Comparison of ENCODE assay signal across 9 mouse cellular contexts in the genomic region with DNA sequence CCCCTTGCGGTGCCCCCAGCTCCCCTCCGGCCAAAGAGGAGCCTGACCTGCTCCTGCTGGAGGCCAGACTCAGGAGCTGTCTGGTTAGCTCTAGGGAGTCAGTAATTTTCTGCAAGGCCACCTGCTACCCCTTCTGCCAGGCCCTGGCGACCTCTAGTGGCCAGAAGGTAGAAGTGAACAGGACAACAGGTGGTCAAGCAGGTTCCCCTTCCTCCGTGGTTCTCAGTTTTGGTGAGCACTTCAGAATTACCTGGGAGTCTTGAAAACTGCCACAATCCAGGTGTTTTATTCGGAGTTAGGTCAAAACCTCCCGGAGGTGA. TPM values are rescaled to one million over a fixed set of nuclear protein-coding genes. Genes with fewer than 3 reads are reported as not detected.
DNase-seq lines count a peak whose midpoint lies in the region; ATAC-seq lines count a peak whose summit lies in the region.
"Had no signal": no experiment of that assay in that cellular context is flagged by ENCODE, and none has a peak within 500 bp of the region (broad histone marks: within the 10 kb centered on the region; RNA-seq: fewer than 3 reads in every experiment).

No protein-coding gene starts in this region.

- no peak overlapping the region for H3K4me2 ChIP-seq in forebrain, embryonic 14.5 days (ENCODE audit: low read length)

- H3K4me3 ChIP-seq in forebrain, embryonic 14.5 days (ENCODE audit: low read depth, low read length): no peak overlapping the region
- H3K4me3 ChIP-seq: megakaryocyte, embryonic 14.5 days had no signal

- DNase-seq in Muller cell, postnatal 12 days (ENCODE audit: inconsistent ontology term): peak; percentile 66
- DNase-seq in c-Kit-positive CD71-positive TER-119-positive erythroid progenitor cells, embryonic 14.5 days (ENCODE audit: low spot score): peak; percentile 37
- DNase-seq in forebrain, embryonic 14.5 days (ENCODE audit: low spot score): peak; percentile 77
- peak; percentile 80 for DNase-seq in heart, postnatal 4 days
- DNase-seq in layer of hippocampus, adult 9-11 months: peak; percentile 59
- peak; percentile 81 for DNase-seq in lung, postnatal 10 days
- DNase-seq in right cerebral cortex, postnatal 10 days (ENCODE audit: low spot score in 2 of 2): peak; percentile 63 to 79

- no peaks in the 10 kb centered on the region for H3K9me3 ChIP-seq in forebrain, embryonic 14.5 days (replicated peaks; ENCODE audit: control insufficient read depth, low read length)

- 2% methylated on average over 6 of the region's 6 CpGs for WGBS in forebrain, embryonic 14.5 days

- no peak overlapping the region for H3K9ac ChIP-seq in forebrain, embryonic 14.5 days (ENCODE audit: low read length)

- H3K27ac ChIP-seq in forebrain, embryonic 14.5 days (ENCODE audit: low read depth, low read length): no peak overlapping the region

- no peaks in the 10 kb centered on the region for H3K27me3 ChIP-seq in forebrain, embryonic 14.5 days (replicated peaks; ENCODE audit: control insufficient read depth, insufficient read depth, low read length)

- ATAC-seq in forebrain, embryonic 14.5 days: no peak
- no peak for ATAC-seq in activated CD4-positive, CD25-positive, alpha-beta regulatory T cell, adult 4 months

- H3K4me1 ChIP-seq in forebrain, embryonic 14.5 days (ENCODE audit: control insufficient read depth, insufficient read depth, low read length): no peaks in the 10 kb centered on the region

- H3K36me3 ChIP-seq in forebrain, embryonic 14.5 days (ENCODE audit: control insufficient read depth, insufficient read depth, low read length): no peaks in the 10 kb centered on the region

RNA-seq across cellular contexts. Expression of gene Zbtb16, which starts 24.5 kb away (rescaled TPM):
- 2.3 and 3.7 TPM in 2 replicates for polyA plus RNA-seq in forebrain, embryonic 14.5 days (2014; fragmentation: Nextera tagmentation; extraction: Ambion mirVana)
- 10 to 100 TPM; 24.0 to 24.7 TPM for total RNA-seq in heart, postnatal 4 days (2021)
- polyA plus RNA-seq in activated CD4-positive, CD25-positive, alpha-beta regulatory T cell, adult 4 months (2017; shearing (Covaris generic)): not detected

RNA-seq across cellular contexts. Expression of gene Htr3a, which starts 50.4 kb away (rescaled TPM):
- 4.2 and 4.8 TPM in 2 replicates for polyA plus RNA-seq in forebrain, embryonic 14.5 days (2014; fragmentation: Nextera tagmentation; extraction: Ambion mirVana)
- under 1 TPM; 0.14 to 0.59 TPM for total RNA-seq in heart, postnatal 4 days (2021)
- not detected for polyA plus RNA-seq in activated CD4-positive, CD25-positive, alpha-beta regulatory T cell, adult 4 months (2017; shearing (Covaris generic))
